Mouse (Mus musculus) embryonic facial prominence, embryonic 12.5 days (tissue): ENCODE measurements around the gene Zdhhc7. TPM values are rescaled to one million over a fixed set of nuclear protein-coding genes. Genes with fewer than 3 reads are reported as not detected.
A peak's percentile ranks its signal among the peaks of the same experiment; 100 is the strongest.

ENCODE experiments used
- ATAC-seq: fragments of 200-750 bp; cut with Nextera tagmentation; 2 replicates; pipeline ENCODE4 v1.8.0; 2017; ENCODE audit not compliant: insufficient number of reproducible peaks, insufficient read depth, low FRiP score, low TSS enrichment
- H3K27ac ChIP-seq: fragments of 300-500 bp; sonication (generic); 2 replicates; pipeline ENCODE4 v1.5.1; 2016; ENCODE audit warnings: mild to moderate bottlenecking
- H3K27me3 ChIP-seq: fragments of 300-500 bp; sonication (generic); 2 replicates; pipeline ENCODE4 v1.6.1; 2016; ENCODE audit warnings: mild to moderate bottlenecking, moderate library complexity
- H3K36me3 ChIP-seq: fragments of 300-500 bp; sonication (generic); 2 replicates; pipeline ENCODE4 v1.6.1; 2016; ENCODE audit warnings: mild to moderate bottlenecking
- H3K4me1 ChIP-seq: fragments of 300-500 bp; sonication (generic); 2 replicates; pipeline ENCODE4 v1.6.1; 2016
- H3K4me2 ChIP-seq: fragments of 300-500 bp; sonication (generic); replicated peaks from 2 replicates; pipeline ENCODE4 v1.6.1; 2016; ENCODE audit warnings: mild to moderate bottlenecking, moderate library complexity
- H3K4me3 ChIP-seq: fragments of 300-500 bp; sonication (generic); 2 replicates; pipeline ENCODE4 v1.5.1; 2016; ENCODE audit warnings: mild to moderate bottlenecking
- H3K9ac ChIP-seq: fragments of 300-500 bp; sonication (generic); 2 replicates; pipeline ENCODE4 v1.6.1; 2016; ENCODE audit warnings: mild to moderate bottlenecking, moderate library complexity
- H3K9me3 ChIP-seq: fragments of 300-500 bp; sonication (generic); 2 replicates; pipeline ENCODE4 v1.6.1; 2016; ENCODE audit warnings: mild to moderate bottlenecking, moderate library complexity
- WGBS: fragments of 180-500 bp; shearing (Covaris S2); methylation state at CpG from one replicate; pipeline ENCODE4 v1.1.7; 2016; 5-methylcytosine and 5-hydroxymethylcytosine counted together
- polyA plus RNA-seq: library from polyadenylated mRNA; unstranded; fragments of >200 nt; fragmentation: Nextera tagmentation; extraction: Ambion mirVana; gene quantifications from 2 replicates; pipeline ENCODE4 v1.2.1, GENCODE M21; 2016

The Zdhhc7 gene
- polyA plus RNA-seq, 1 experiment from 2014 or later: 34.7 TPM

GRCm38 (mm10) chr8:120045471-120045870 is 55.8 kb downstream of the Zdhhc7 start:
- Histone ChIP-seq H3K4me3 (no peak overlapping the region), H3K36me3 (no peaks in the 10 kb centered on the region), H3K27me3 (no peaks in the 10 kb centered on the region), H3K4me2 (no peak overlapping the region), H3K27ac (peak overlapping the region; percentile 59), H3K9ac (no peak overlapping the region), H3K4me1 (peaks cover 23% of the 10 kb centered on the region), H3K9me3 (no peaks in the 10 kb centered on the region)
- WGBS: 18% methylated on average over 5 of the region's 5 CpGs
- ATAC-seq: no peak

GRCm38 (mm10) chr8:120044907-120045306 is 56.4 kb downstream of the Zdhhc7 start:
- no peak overlapping the region for H3K4me3 ChIP-seq
- WGBS: 95% methylated on average over 8 of the region's 8 CpGs
- ATAC-seq: no peak
- H3K4me2 ChIP-seq: no peak overlapping the region
- peaks cover 23% of the 10 kb centered on the region for H3K4me1 ChIP-seq
- H3K36me3 ChIP-seq: no peaks in the 10 kb centered on the region
- H3K27ac ChIP-seq: no peak overlapping the region
- H3K27me3 ChIP-seq: no peaks in the 10 kb centered on the region
- H3K9ac ChIP-seq: no peak overlapping the region
- no peaks in the 10 kb centered on the region for H3K9me3 ChIP-seq

GRCm38 (mm10) chr8:120042542-120043312 is 58.6 kb downstream of the Zdhhc7 start:
- H3K4me3 ChIP-seq: no peak overlapping the region

GRCm38 (mm10) chr8:120040861-120041260 is 60.4 kb downstream of the Zdhhc7 start:
- H3K27me3 ChIP-seq: no peaks in the 10 kb centered on the region
- no peaks in the 10 kb centered on the region for H3K36me3 ChIP-seq
- no peak overlapping the region for H3K9ac ChIP-seq
- no peak overlapping the region for H3K27ac ChIP-seq
- H3K9me3 ChIP-seq: no peaks in the 10 kb centered on the region
- ATAC-seq: no peak
- no peak overlapping the region for H3K4me2 ChIP-seq
- H3K4me1 ChIP-seq: peaks cover 11% of the 10 kb centered on the region
- no peak overlapping the region for H3K4me3 ChIP-seq
- WGBS: 57% methylated on average over 1 of the region's 1 CpGs

More at GRCm38 (mm10) chr8:120042542-120043312, 58.6 kb downstream of the Zdhhc7 start:
- H3K4me2 ChIP-seq: no peak overlapping the region
- H3K27me3 ChIP-seq: no peaks in the 10 kb centered on the region
- no peak for ATAC-seq
- no peaks in the 10 kb centered on the region for H3K9me3 ChIP-seq
- H3K36me3 ChIP-seq: no peaks in the 10 kb centered on the region
- peaks cover 19% of the 10 kb centered on the region for H3K4me1 ChIP-seq
- no peak overlapping the region for H3K27ac ChIP-seq
- no peak overlapping the region for H3K9ac ChIP-seq
- WGBS: 69% methylated on average over 10 of the region's 10 CpGs

GRCm38 (mm10) chr8:120039313-120039919 is 61.9 kb downstream of the Zdhhc7 start:
- Histone ChIP-seq H3K4me2 (no peak overlapping the region), H3K4me1 (peaks cover 5% of the 10 kb centered on the region), H3K27ac (no peak overlapping the region), H3K27me3 (no peaks in the 10 kb centered on the region), H3K4me3 (no peak overlapping the region), H3K9ac (no peak overlapping the region), H3K36me3 (no peaks in the 10 kb centered on the region), H3K9me3 (no peaks in the 10 kb centered on the region)
- ATAC-seq: 0 out of 2 replicates have a peak, but pooled peaks have one; percentile 23
- 68% methylated on average over 11 of the region's 11 CpGs for WGBS

GRCm38 (mm10) chr8:120038741-120039140 is 62.5 kb downstream of the Zdhhc7 start:
- no peak for ATAC-seq
- H3K36me3 ChIP-seq: no peaks in the 10 kb centered on the region
- no peak overlapping the region for H3K4me3 ChIP-seq
- no peak overlapping the region for H3K4me2 ChIP-seq
- H3K9ac ChIP-seq: no peak overlapping the region
- WGBS: 92% methylated on average over 12 of the region's 12 CpGs
- H3K9me3 ChIP-seq: no peaks in the 10 kb centered on the region
- H3K4me1 ChIP-seq: peaks cover 5% of the 10 kb centered on the region
- H3K27ac ChIP-seq: no peak overlapping the region
- no peaks in the 10 kb centered on the region for H3K27me3 ChIP-seq

- 87% methylated on average over 8 of the region's 8 CpGs for WGBS
- no peaks in the 10 kb centered on the region for H3K36me3 ChIP-seq
These were observed 63.7 kb downstream of the Zdhhc7 start for GRCm38 (mm10) chr8:120037611-120038010.

GRCm38 (mm10) chr8:120037199-120037598 is 64.1 kb downstream of the Zdhhc7 start:
- no peaks in the 10 kb centered on the region for H3K36me3 ChIP-seq
- no peak overlapping the region for H3K9ac ChIP-seq
- no peaks in the 10 kb centered on the region for H3K27me3 ChIP-seq
- no peak overlapping the region for H3K4me2 ChIP-seq
- no peaks in the 10 kb centered on the region for H3K9me3 ChIP-seq
- 85% methylated on average over 15 of the region's 15 CpGs for WGBS
- ATAC-seq: no peak
- no peak overlapping the region for H3K27ac ChIP-seq
- peaks cover 5% of the 10 kb centered on the region for H3K4me1 ChIP-seq
- no peak overlapping the region for H3K4me3 ChIP-seq

More at GRCm38 (mm10) chr8:120037611-120038010, 63.7 kb downstream of the Zdhhc7 start:
- no peak for ATAC-seq
- H3K9ac ChIP-seq: no peak overlapping the region
- no peak overlapping the region for H3K4me2 ChIP-seq
- no peaks in the 10 kb centered on the region for H3K27me3 ChIP-seq
- no peak overlapping the region for H3K4me3 ChIP-seq
- peaks cover 5% of the 10 kb centered on the region for H3K4me1 ChIP-seq
- no peaks in the 10 kb centered on the region for H3K9me3 ChIP-seq
- no peak overlapping the region for H3K27ac ChIP-seq

- no peaks in the 10 kb centered on the region for H3K27me3 ChIP-seq
- no peak for ATAC-seq
These were observed 64.7 kb downstream of the Zdhhc7 start for GRCm38 (mm10) chr8:120036578-120036977.

GRCm38 (mm10) chr8:120036111-120036510 is 65.2 kb downstream of the Zdhhc7 start:
- H3K36me3 ChIP-seq: no peaks in the 10 kb centered on the region
- no peaks in the 10 kb centered on the region for H3K27me3 ChIP-seq
- H3K9me3 ChIP-seq: no peaks in the 10 kb centered on the region
- no peak overlapping the region for H3K27ac ChIP-seq
- no peak overlapping the region for H3K4me3 ChIP-seq
- no peak for ATAC-seq
- peaks cover 5% of the 10 kb centered on the region for H3K4me1 ChIP-seq
- WGBS: 6% methylated on average over 9 of the region's 9 CpGs
- H3K9ac ChIP-seq: no peak overlapping the region
- no peak overlapping the region for H3K4me2 ChIP-seq

More at GRCm38 (mm10) chr8:120036578-120036977, 64.7 kb downstream of the Zdhhc7 start:
- 58% methylated on average over 4 of the region's 4 CpGs for WGBS
- H3K36me3 ChIP-seq: no peaks in the 10 kb centered on the region
- H3K4me3 ChIP-seq: no peak overlapping the region
- no peaks in the 10 kb centered on the region for H3K9me3 ChIP-seq
- H3K9ac ChIP-seq: no peak overlapping the region
- H3K27ac ChIP-seq: no peak overlapping the region
- peaks cover 5% of the 10 kb centered on the region for H3K4me1 ChIP-seq
- no peak overlapping the region for H3K4me2 ChIP-seq

- no peak overlapping the region; the same call in 1 of the 2 replicates for H3K27ac ChIP-seq
- H3K4me1 ChIP-seq: peaks cover 5% of the 10 kb centered on the region
- no peaks in the 10 kb centered on the region for H3K9me3 ChIP-seq
- H3K4me3 ChIP-seq: no peak overlapping the region
- WGBS: 33% methylated on average over 6 of the region's 6 CpGs
- ATAC-seq: no peak
- no peak overlapping the region for H3K9ac ChIP-seq
- no peaks in the 10 kb centered on the region for H3K36me3 ChIP-seq
- no peaks in the 10 kb centered on the region for H3K27me3 ChIP-seq
- no peak overlapping the region for H3K4me2 ChIP-seq
These were observed 66.8 kb downstream of the Zdhhc7 start for GRCm38 (mm10) chr8:120034471-120034870.
